Mouse (Mus musculus) C2C12 (cell line): ENCODE results near the gene Zic2. TPM values are rescaled to one million over a fixed set of nuclear protein-coding genes. Genes with fewer than 3 reads are reported as not detected.

ENCODE experiments used
- H3K27me3 ChIP-seq: one replicate; pipeline ENCODE4 v1.6.1; 2011; ENCODE audit not compliant: control insufficient read depth, insufficient read depth, insufficient read length
- H3K36me3 ChIP-seq: one replicate; pipeline ENCODE4 v1.6.1; 2011; ENCODE audit not compliant: control insufficient read depth, insufficient read depth
- H3K4me3 ChIP-seq: one replicate; pipeline ENCODE4 v1.5.1; 2011; ENCODE audit warnings: mild to moderate bottlenecking, control low read depth; ENCODE audit not compliant: poor library complexity, insufficient read depth, severe bottlenecking
- H3K79me2 ChIP-seq: one replicate; pipeline ENCODE4 v1.6.1; 2011; ENCODE audit not compliant: control insufficient read depth, insufficient read depth
- H3K79me3 ChIP-seq: one replicate; pipeline ENCODE4 v1.6.1; 2011; ENCODE audit warnings: low read depth, control low read depth
- H3ac ChIP-seq: one replicate; pipeline ENCODE3; 2011; ENCODE audit warnings: low read depth; ENCODE audit not compliant: control insufficient read depth, insufficient read length
- CEBPB ChIP-seq: IDR thresholded peaks from one replicate; pipeline ENCODE4 v1.6.1; 2011; ENCODE audit warnings: low read depth, mild to moderate bottlenecking, control low read depth, moderate library complexity
- CTCF ChIP-seq: IDR thresholded peaks from one replicate; pipeline ENCODE4 v1.5.1; 2011; ENCODE audit not compliant: control insufficient read depth, insufficient read depth, insufficient read length
- FOSL1 ChIP-seq: IDR thresholded peaks from one replicate; pipeline ENCODE4 v1.8.0; 2011; ENCODE audit warnings: mild to moderate bottlenecking, low read length; ENCODE audit not compliant: poor library complexity, insufficient read depth, severe bottlenecking
- MAX ChIP-seq: IDR thresholded peaks from one replicate; pipeline ENCODE4 v1.6.1; 2011; ENCODE audit warnings: mild to moderate bottlenecking, control low read depth
- MYOD1 ChIP-seq: IDR thresholded peaks from one replicate; pipeline ENCODE4 v1.6.1; 2011; ENCODE audit warnings: low read depth; ENCODE audit not compliant: control insufficient read depth, insufficient read length
- MYOG ChIP-seq: IDR thresholded peaks from one replicate; pipeline ENCODE4 v1.6.1; 2011; ENCODE audit not compliant: control insufficient read depth, insufficient read length; ENCODE audit errors: extremely low read depth
- USF1 ChIP-seq: IDR thresholded peaks from one replicate; pipeline ENCODE4 v1.6.1; 2011; ENCODE audit warnings: low read depth, mild to moderate bottlenecking, control low read depth, moderate library complexity
- polyA plus RNA-seq: library from polyadenylated mRNA; unstranded; fragments of >200 nt; fragmentation: generic; extraction: Trizol; gene quantifications from one replicate; pipeline ENCODE4 v1.2.1, GENCODE M21; 2012; ENCODE audit warnings: missing spikeins

Zic2 gene
- polyA plus RNA-seq, 1 experiment, result 2.5 TPM

DNA sequence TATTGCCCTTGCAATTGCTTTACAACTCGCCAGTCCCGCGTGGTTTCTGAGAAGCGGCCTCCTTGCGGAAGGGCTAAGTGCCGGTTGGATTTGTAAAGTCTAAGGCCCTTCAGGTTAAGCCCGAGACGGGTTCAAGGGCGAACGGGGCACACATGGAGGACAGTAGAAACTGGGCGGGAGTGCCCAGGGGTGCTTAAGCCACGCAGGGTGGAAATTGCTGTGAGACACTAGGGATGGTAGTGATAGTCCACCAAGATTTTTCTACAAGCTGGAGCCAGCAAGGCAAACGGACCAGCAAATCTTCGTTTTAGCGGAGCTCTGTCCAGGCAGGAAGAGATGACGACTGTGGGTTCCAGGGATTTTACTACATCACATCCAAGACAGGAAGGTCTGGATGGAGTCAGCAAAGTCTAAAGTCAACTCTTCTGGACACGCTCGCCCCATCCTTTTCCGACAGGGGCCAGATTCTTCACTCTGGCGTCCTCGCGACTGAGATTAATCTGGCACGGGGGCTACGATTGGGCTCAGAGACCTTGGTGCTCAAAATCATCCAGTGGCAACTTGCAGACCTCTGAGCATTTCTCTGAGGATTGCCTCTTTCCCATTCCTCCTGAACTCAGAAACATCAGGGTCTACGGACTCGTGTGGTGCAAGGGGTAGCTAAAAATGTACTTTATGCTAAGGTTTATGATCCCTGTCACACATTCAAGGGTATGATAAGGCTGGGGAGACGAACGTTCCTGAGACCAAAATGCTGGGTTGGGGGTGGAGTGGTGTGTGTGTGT, 6.1 kb upstream of the Zic2 start:
- no peaks in the 10 kb centered on the region for H3K79me3 ChIP-seq
- no peak overlapping the region for H3ac ChIP-seq
- H3K79me2 ChIP-seq, result no peaks in the 10 kb centered on the region
- no peak for TF ChIP-seq MYOD1
- no peak for TF ChIP-seq CTCF
- no peak for TF ChIP-seq MYOG
- no peak for TF ChIP-seq MAX
- peaks cover 13% of the 10 kb centered on the region for H3K27me3 ChIP-seq
- no peak overlapping the region for H3K4me3 ChIP-seq
- H3K36me3 ChIP-seq, result no peaks in the 10 kb centered on the region

GRCm38 (mm10) chr14:122471449-122472085, 3.7 kb upstream of the Zic2 start:
- H3K79me3 ChIP-seq, result no peaks in the 10 kb centered on the region
- TF ChIP-seq MYOG, result no peak
- no peak for TF ChIP-seq CEBPB
- TF ChIP-seq CTCF, result no peak
- TF ChIP-seq MYOD1, result no peak
- TF ChIP-seq USF1, result no peak
- TF ChIP-seq MAX, result no peak
- TF ChIP-seq FOSL1, result no peak
- peaks cover 25% of the 10 kb centered on the region for H3K27me3 ChIP-seq
- H3K79me2 ChIP-seq, result peaks cover 2% of the 10 kb centered on the region
- no peaks in the 10 kb centered on the region for H3K36me3 ChIP-seq
- no peak overlapping the region for H3K4me3 ChIP-seq
- H3ac ChIP-seq, result no peak overlapping the region

GRCm38 (mm10) chr14:122472161-122472560, 3.1 kb upstream of the Zic2 start:
- peaks cover 2% of the 10 kb centered on the region for H3K79me3 ChIP-seq
- TF ChIP-seq USF1, result no peak
- TF ChIP-seq MYOG, result no peak
- TF ChIP-seq MAX, result no peak
- TF ChIP-seq MYOD1, result no peak
- TF ChIP-seq CEBPB, result no peak
- no peak overlapping the region for H3K4me3 ChIP-seq
- H3ac ChIP-seq, result no peak overlapping the region
- peaks cover 28% of the 10 kb centered on the region for H3K27me3 ChIP-seq
- peaks cover 8% of the 10 kb centered on the region for H3K79me2 ChIP-seq
- H3K36me3 ChIP-seq, result no peaks in the 10 kb centered on the region

DNA sequence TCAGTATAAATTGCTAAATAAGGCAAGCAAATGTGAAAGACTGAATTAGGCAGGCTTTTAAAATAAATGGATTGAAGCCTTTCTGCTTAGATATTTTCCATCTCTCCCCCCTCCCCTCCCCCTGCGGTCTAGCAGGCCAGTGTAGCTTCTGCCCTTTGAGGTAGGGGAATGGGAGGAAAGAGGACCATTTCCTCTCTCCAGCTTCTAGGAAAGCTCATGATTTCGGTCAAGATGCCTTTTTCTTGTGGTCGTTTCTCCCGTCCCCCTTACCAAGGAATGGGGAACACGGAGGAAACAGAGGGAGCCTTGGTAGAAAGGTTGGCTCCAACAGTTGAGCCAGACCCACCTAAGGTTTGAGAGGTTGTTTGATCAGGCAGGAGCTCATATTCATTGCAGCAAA, 2.6 kb upstream of the Zic2 start:
- no peak overlapping the region for H3K4me3 ChIP-seq
- H3K27me3 ChIP-seq, result peaks cover 28% of the 10 kb centered on the region
- H3K79me2 ChIP-seq, result peaks cover 13% of the 10 kb centered on the region
- H3K79me3 ChIP-seq, result peaks cover 2% of the 10 kb centered on the region
- H3K36me3 ChIP-seq, result no peaks in the 10 kb centered on the region
- TF ChIP-seq CTCF, result no peak
- TF ChIP-seq FOSL1, result no peak
- no peak for TF ChIP-seq MAX
- TF ChIP-seq MYOG, result no peak
- TF ChIP-seq MYOD1, result no peak
- no peak for TF ChIP-seq USF1
- no peak for TF ChIP-seq CEBPB
- H3ac ChIP-seq, result no peak overlapping the region

DNA sequence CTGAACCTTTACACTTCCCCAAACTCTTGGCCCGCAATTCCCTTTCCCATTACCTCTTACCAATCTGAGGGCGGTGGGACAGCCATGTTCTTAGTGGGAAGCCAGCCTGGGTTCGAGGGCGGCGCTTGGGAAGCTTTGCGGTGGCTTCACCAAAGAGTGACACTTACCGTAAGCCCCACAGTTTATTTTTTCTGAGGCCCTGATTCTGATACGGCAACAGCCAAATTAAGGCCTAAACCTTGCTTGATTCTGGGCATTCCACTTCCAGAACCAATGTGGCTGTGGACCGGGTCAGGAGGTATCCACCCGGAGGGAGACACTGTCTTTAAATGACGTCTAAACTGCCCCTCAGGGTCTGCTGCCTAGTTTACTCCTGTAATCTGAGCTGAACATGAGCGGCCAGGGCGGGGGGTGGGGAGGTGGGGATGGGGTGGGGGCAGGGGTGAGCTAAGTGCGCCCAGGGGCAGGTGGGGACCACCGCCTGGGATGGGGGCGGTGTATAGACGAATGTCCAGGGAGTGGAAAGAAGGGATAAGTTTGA, 2.0 kb upstream of the Zic2 start:
- Histone ChIP-seq H3K79me2 (peaks cover 17% of the 10 kb centered on the region), H3K4me3 (no peak overlapping the region), H3K36me3 (no peaks in the 10 kb centered on the region), H3K27me3 (peaks cover 28% of the 10 kb centered on the region), H3K79me3 (peaks cover 2% of the 10 kb centered on the region), H3ac (no peak overlapping the region)
- TF ChIP-seq CEBPB, result no peak
- no peak for TF ChIP-seq MAX
- no peak for TF ChIP-seq MYOG
- no peak for TF ChIP-seq USF1
- TF ChIP-seq CTCF, result no peak
